Mouse (Mus musculus): ENCODE measurements around the gene Defb6.

Gene Defb6

DNA sequence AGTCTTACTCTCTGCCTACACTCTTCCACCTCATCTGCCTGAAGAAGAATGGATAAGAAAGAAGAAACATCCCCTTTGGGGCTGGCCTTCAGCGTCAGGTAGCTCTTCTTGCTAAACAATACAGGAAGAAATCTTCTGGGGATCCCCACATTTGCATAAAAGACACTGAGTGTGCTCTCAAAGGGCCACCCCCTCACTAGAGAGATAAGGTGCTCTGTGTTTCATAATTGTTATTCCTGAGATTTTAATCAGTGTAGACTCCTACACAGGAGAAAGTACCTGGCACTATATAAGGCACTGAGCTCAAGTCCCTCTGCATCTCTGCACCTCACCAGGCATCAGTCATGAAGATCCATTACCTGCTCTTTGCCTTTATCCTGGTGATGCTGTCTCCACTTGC lies at the start of gene Defb6:
Defb6 (plus strand) TSS at position 318 of the 400 bp plus-strand sequence.
- DNase-seq, result no peak

DNA sequence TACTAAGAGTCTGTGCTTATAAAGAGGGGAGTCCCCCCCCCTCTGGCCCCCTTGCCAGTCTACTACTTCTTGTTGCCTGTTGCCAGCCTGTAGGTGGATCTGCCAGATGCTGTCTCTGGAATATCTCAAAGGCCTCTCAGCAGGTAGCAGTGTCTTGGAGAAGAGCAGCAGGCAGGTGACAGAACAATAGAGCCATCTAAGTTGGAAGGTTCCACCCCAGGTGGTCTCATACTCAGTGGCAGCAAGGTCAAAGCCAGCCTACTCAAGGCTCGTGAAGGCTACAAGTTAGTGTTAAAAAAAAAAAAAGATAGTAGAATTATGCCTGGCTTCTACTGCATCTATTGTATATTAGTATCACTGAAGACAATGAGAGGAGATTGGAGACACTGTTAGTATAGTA lies 12.8 kb downstream of the Defb6 start:
- no peak for DNase-seq

DNA sequence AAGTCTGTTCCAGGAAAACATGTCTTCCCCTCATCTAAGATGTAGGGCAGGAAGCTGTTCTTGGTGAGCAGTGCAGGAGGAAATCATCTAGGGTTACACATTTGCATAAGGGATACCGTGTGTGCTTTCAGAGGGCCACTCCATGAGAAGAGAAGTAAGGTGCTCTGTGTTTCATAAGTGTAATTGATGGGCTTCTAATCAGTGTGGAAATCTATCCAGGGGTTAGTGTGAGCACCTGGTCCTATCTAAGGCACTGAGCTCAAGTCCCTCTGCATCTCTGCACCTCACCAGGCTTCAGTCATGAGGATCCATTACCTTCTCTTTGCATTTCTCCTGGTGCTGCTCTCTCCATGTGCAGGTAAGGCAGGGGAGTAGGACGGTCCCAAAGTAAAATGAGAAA lies 14.3 kb downstream of the Defb6 start, which contains the start of gene Defb46:
Defb46 (plus strand) TSS at position 301 of the 400 bp plus-strand sequence.
- no peak for DNase-seq

DNA sequence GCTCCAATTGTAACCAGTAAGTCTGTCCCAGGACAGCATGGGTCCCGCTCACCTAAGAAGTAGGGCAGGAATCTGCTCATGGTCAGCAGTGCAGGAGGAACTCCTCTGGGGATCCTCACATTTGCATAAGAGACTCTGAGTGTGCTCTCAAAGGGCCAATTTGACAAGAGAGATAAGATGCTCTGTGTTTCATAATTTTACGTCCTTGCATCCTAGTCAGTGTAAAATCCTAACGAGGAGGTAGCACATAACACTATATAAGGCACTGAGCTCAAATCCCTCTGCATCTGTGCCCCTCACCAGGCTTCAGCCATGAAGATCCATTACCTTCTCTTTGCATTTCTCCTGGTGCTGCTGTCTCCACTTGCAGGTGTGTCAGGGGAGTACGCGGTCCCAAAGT lies 22.0 kb downstream of the Defb6 start, which contains the start of gene Defb5:
Defb5 (plus strand) TSS at position 301 of the 400 bp plus-strand sequence.
- DNase-seq, result no peak

DNA sequence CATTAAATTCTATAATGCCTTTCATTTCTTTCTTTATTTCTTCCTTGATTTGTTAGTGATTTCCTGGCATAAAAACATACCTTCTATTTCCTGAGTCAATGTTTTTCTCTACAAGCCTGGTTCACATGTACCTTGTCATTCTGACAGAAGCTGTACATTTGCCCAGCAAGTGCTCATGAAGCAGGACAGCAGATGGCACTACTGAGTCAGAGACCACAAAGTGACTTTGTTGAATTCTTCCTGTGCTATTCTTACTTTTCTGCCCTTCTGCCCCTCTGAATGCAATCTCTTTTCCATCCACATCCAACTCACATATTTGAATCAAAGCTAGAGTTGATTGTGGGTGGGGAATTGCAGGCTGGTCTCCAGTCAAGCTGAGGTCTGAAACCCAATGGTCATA lies 32.9 kb downstream of the Defb6 start:
- no peak for DNase-seq

DNA sequence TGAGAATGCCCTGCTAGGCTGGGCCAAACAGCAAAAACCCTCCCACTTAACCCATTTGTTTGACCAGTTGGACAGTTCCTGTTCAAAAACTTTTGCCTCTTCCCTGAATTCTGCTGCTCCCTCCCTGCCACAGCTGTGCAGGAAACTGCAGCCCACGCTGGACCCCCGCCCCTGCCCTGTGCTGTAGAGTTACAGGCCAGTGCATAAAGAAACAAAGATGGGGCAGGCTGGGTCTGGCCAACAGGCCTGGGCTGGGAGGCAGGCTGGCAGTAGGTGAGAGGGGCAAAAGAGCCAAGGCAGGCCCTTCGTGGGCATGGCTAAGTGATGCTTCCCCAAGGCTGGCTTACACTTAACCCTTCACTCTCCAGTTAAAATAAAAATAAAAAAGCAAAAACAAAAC lies 34.4 kb downstream of the Defb6 start:
- no peak for DNase-seq
